Mouse (Mus musculus) G1E (cell line): ENCODE results near the gene Calm3.

Experiments used
- CTCF ChIP-seq: IDR thresholded peaks from 2 replicates; pipeline ENCODE4 v1.5.1; 2012; ENCODE audit warnings: low read depth, low read length, inconsistent platforms, mixed read lengths
- GATA1 ChIP-seq: IDR thresholded peaks from 2 replicates; pipeline ENCODE4 v1.6.1; 2012; ENCODE audit warnings: borderline replicate concordance, low read length, inconsistent platforms, mixed read lengths
- POLR2AphosphoS5 ChIP-seq: IDR thresholded peaks from 2 replicates; pipeline ENCODE4 v1.6.1; 2012; ENCODE audit warnings: low read depth, low read length, inconsistent platforms; ENCODE audit not compliant: insufficient replicate concordance
- TAL1 ChIP-seq: conservative IDR thresholded peaks from 2 replicates; pipeline ENCODE4 v1.6.1; 2012; ENCODE audit warnings: low read depth, low read length, inconsistent platforms, mixed read lengths

GRCm38 (mm10) chr7:16874190-16874589 lies 49.7 kb downstream of the Calm3 start:
- peak; percentile 76 for TF ChIP-seq CTCF
- TF ChIP-seq TAL1: no peak
- no peak for TF ChIP-seq POLR2AphosphoS5
- TF ChIP-seq GATA1: no peak
